Mouse (Mus musculus) stomach, postnatal 0 days (tissue): ENCODE data around the gene Cst7. TPM values are rescaled to one million over a fixed set of nuclear protein-coding genes. Genes with fewer than 3 reads are reported as not detected.

ENCODE experiments used
- ATAC-seq: fragments of 200-750 bp; cut with Nextera tagmentation; 2 replicates; pipeline ENCODE4 v1.8.0; 2017; ENCODE audit not compliant: low FRiP score, low TSS enrichment
- DNase-seq: peaks from one replicate; pipeline ENCODE4 v3.0.0-alpha.2; 2016; ENCODE audit warnings: low spot score
- H3K27ac ChIP-seq: fragments of 300-500 bp; sonication (generic); replicated peaks from 2 replicates; pipeline ENCODE4 v1.5.1; 2014; ENCODE audit warnings: mild to moderate bottlenecking, control low read depth
- H3K27me3 ChIP-seq: fragments of 300-500 bp; sonication (generic); 2 replicates; pipeline ENCODE4 v1.6.1; 2014; ENCODE audit warnings: low read length; ENCODE audit not compliant: control insufficient read depth, insufficient read depth
- H3K36me3 ChIP-seq: fragments of 300-500 bp; sonication (generic); 2 replicates; pipeline ENCODE4 v1.6.1; 2014; ENCODE audit warnings: low read length, mixed read lengths; ENCODE audit not compliant: control insufficient read depth, insufficient read depth
- H3K4me1 ChIP-seq: fragments of 300-500 bp; sonication (generic); replicated peaks from 2 replicates; pipeline ENCODE4 v1.6.1; 2014; ENCODE audit warnings: antibody characterized with exemption; ENCODE audit not compliant: control insufficient read depth, insufficient read depth
- H3K4me2 ChIP-seq: fragments of 300-500 bp; sonication (generic); replicated peaks from 2 replicates; pipeline ENCODE4 v1.6.1; 2014; ENCODE audit warnings: low read depth, mild to moderate bottlenecking, control low read depth, moderate library complexity
- H3K4me3 ChIP-seq: fragments of 300-500 bp; sonication (generic); 2 replicates; pipeline ENCODE4 v1.5.1; 2014; ENCODE audit warnings: low read depth, low read length, control low read depth
- H3K9ac ChIP-seq: fragments of 300-500 bp; sonication (generic); 2 replicates; pipeline ENCODE4 v1.6.1; 2014; ENCODE audit warnings: mild to moderate bottlenecking, low read length, control low read depth, mixed read lengths
- H3K9me3 ChIP-seq: fragments of 300-500 bp; sonication (generic); 2 replicates; pipeline ENCODE4 v1.6.1; 2016; ENCODE audit warnings: low read length; ENCODE audit not compliant: control insufficient read depth
- CTCF ChIP-seq: IDR thresholded peaks from 2 replicates; pipeline ENCODE4 v1.5.1; 2016; ENCODE audit warnings: antibody characterized with exemption, low read depth, mild to moderate bottlenecking, moderate library complexity
- EP300 ChIP-seq: optimal IDR thresholded peaks from 2 replicates; pipeline ENCODE3; 2016; ENCODE audit warnings: antibody characterized with exemption
- WGBS: fragments of 180-500 bp; shearing (Covaris S2); extraction: QIAGEN DNeasy Blood & Tissue Kit; methylation state at CpG from one replicate; pipeline ENCODE4 v1.1.7; 2014; 5-methylcytosine and 5-hydroxymethylcytosine counted together
- polyA plus RNA-seq: library from polyadenylated mRNA; unstranded; fragments of >200 nt; fragmentation: Nextera tagmentation; extraction: Ambion mirVana; gene quantifications from 2 replicates; pipeline ENCODE4 v1.2.1, GENCODE M21; 2015

The Cst7 gene
- polyA plus RNA-seq, 1 experiment from 2014 or later = 0.29 TPM

- H3K4me2 ChIP-seq = no peak overlapping the region
- WGBS = 70% methylated on average over 3 of the region's 3 CpGs
- ATAC-seq = no peak
Measured at GRCm38 (mm10) chr2:150572463-150572862, 2.2 kb downstream of the Cst7 start.

GRCm38 (mm10) chr2:150576256-150576655, 6.0 kb downstream of the Cst7 start:
- DNase-seq (no peak), ATAC-seq (no peak)
- no peaks in the 10 kb centered on the region for H3K4me1 ChIP-seq
- TF ChIP-seq EP300 = no peak
- TF ChIP-seq CTCF = no peak
- no peaks in the 10 kb centered on the region for H3K36me3 ChIP-seq
- H3K27me3 ChIP-seq = no peaks in the 10 kb centered on the region
- H3K27ac ChIP-seq = no peak overlapping the region
- no peak overlapping the region for H3K4me3 ChIP-seq
- 72% methylated on average over 1 of the region's 1 CpGs for WGBS
- H3K4me2 ChIP-seq = no peak overlapping the region
- no peaks in the 10 kb centered on the region for H3K9me3 ChIP-seq
- no peak overlapping the region for H3K9ac ChIP-seq

More at GRCm38 (mm10) chr2:150572463-150572862, 2.2 kb downstream of the Cst7 start:
- Histone ChIP-seq H3K4me3 (no peak overlapping the region), H3K27ac (no peak overlapping the region), H3K4me1 (no peaks in the 10 kb centered on the region), H3K27me3 (no peaks in the 10 kb centered on the region), H3K36me3 (no peaks in the 10 kb centered on the region), H3K9me3 (no peaks in the 10 kb centered on the region), H3K9ac (no peak overlapping the region)
- TF ChIP-seq CTCF = no peak
- TF ChIP-seq EP300 = no peak
- no peak for DNase-seq

GRCm38 (mm10) chr2:150578603-150579002, 8.4 kb downstream of the Cst7 start:
- DNase-seq = no peak
- H3K9me3 ChIP-seq = no peaks in the 10 kb centered on the region
- TF ChIP-seq EP300 = no peak
- no peak for TF ChIP-seq CTCF
- H3K4me1 ChIP-seq = no peaks in the 10 kb centered on the region
- H3K4me2 ChIP-seq = no peak overlapping the region
- no peak overlapping the region for H3K9ac ChIP-seq
- no peak overlapping the region for H3K27ac ChIP-seq
- no peaks in the 10 kb centered on the region; the same call in 1 of the 2 replicates for H3K36me3 ChIP-seq
- no peaks in the 10 kb centered on the region for H3K27me3 ChIP-seq
- 78% methylated on average over 5 of the region's 5 CpGs for WGBS
- H3K4me3 ChIP-seq = no peak overlapping the region
- ATAC-seq = no peak

GRCm38 (mm10) chr2:150579628-150580027, 9.4 kb downstream of the Cst7 start:
- H3K9ac ChIP-seq = no peak overlapping the region
- DNase-seq = no peak
- H3K27ac ChIP-seq = no peak overlapping the region
- no peaks in the 10 kb centered on the region for H3K27me3 ChIP-seq
- no peak overlapping the region for H3K4me3 ChIP-seq
- no peaks in the 10 kb centered on the region for H3K4me1 ChIP-seq
- H3K4me2 ChIP-seq = no peak overlapping the region
- peaks cover 5% of the 10 kb centered on the region for H3K36me3 ChIP-seq
- no peak for ATAC-seq
- WGBS = 57% methylated on average over 1 of the region's 1 CpGs
- TF ChIP-seq CTCF = no peak
- TF ChIP-seq EP300 = no peak
- no peaks in the 10 kb centered on the region for H3K9me3 ChIP-seq

- 79% methylated on average over 11 of the region's 11 CpGs for WGBS
- Histone ChIP-seq H3K27me3 (no peaks in the 10 kb centered on the region), H3K27ac (no peak overlapping the region), H3K4me1 (no peaks in the 10 kb centered on the region), H3K9me3 (no peaks in the 10 kb centered on the region), H3K4me2 (no peak overlapping the region), H3K9ac (no peak overlapping the region), H3K36me3 (peaks cover 12% of the 10 kb centered on the region; the same call in 1 of the 2 replicates), H3K4me3 (no peak overlapping the region)
- TF ChIP-seq CTCF (no peak), EP300 (no peak)
- ATAC-seq (no peak), DNase-seq (no peak)
Measured at GRCm38 (mm10) chr2:150589076-150589475, 18.9 kb downstream of the Cst7 start.

- no peak overlapping the region for H3K4me3 ChIP-seq
- H3K27me3 ChIP-seq = no peaks in the 10 kb centered on the region
- no peaks in the 10 kb centered on the region for H3K9me3 ChIP-seq
- no peak overlapping the region for H3K27ac ChIP-seq
- H3K36me3 ChIP-seq = peaks cover 8% of the 10 kb centered on the region; the same call in 1 of the 2 replicates
- ATAC-seq (no peak), DNase-seq (no peak)
- no peak overlapping the region for H3K9ac ChIP-seq
- H3K4me2 ChIP-seq = no peak overlapping the region
- WGBS = 77% methylated on average over 3 of the region's 3 CpGs
- TF ChIP-seq EP300 = no peak
- TF ChIP-seq CTCF = no peak
- no peaks in the 10 kb centered on the region for H3K4me1 ChIP-seq
Measured at GRCm38 (mm10) chr2:150595411-150596190, 25.4 kb downstream of the Cst7 start.
